ENCODE assay signal across 18 mouse cellular contexts in genomic region chr7:118698882-118699281, GRCm38 (mm10). TPM values are rescaled to one million over a fixed set of nuclear protein-coding genes. Genes with fewer than 3 reads are reported as not detected.
DNase-seq lines count a peak whose midpoint lies in the region; ATAC-seq and TF ChIP-seq lines count a peak whose summit lies in the region.
"Had no signal": no experiment of that assay in that cellular context is flagged by ENCODE, and none has a peak within 500 bp of the region (broad histone marks: within the 10 kb centered on the region; RNA-seq: fewer than 3 reads in every experiment).

No protein-coding gene starts in this region.

- H3K79me3 ChIP-seq in C2C12 (ENCODE audit: low read depth), result peaks cover 4% of the 10 kb centered on the region

- H3K27ac ChIP-seq in liver, embryonic 13.5 days, result no peak overlapping the region
- H3K27ac ChIP-seq: forebrain, embryonic 15.5 days; heart, embryonic 13.5 days; hindbrain, embryonic 15.5 days had no signal

- no peak overlapping the region for H3K4me3 ChIP-seq in C2C12 (ENCODE audit: insufficient read depth, poor library complexity, severe bottlenecking)
- H3K4me3 ChIP-seq in liver, embryonic 13.5 days (replicated peaks), result no peak overlapping the region
- H3K4me3 ChIP-seq: forebrain, embryonic 15.5 days; heart, embryonic 13.5 days; hindbrain, embryonic 15.5 days had no signal

- no peak overlapping the region for H3K9ac ChIP-seq in liver, embryonic 13.5 days
- H3K9ac ChIP-seq: forebrain, embryonic 15.5 days; heart, embryonic 13.5 days; hindbrain, embryonic 15.5 days; lung, embryonic 14.5 days had no signal

- H3ac ChIP-seq in C2C12 (ENCODE audit: control insufficient read depth, insufficient read length, low read depth), result no peak overlapping the region

- WGBS in liver, embryonic 13.5 days (ENCODE audit: insufficient replicate concordance), result 77% methylated on average over 9 of the region's 9 CpGs

- no peak overlapping the region for H3K4me2 ChIP-seq in liver, embryonic 13.5 days
- H3K4me2 ChIP-seq: forebrain, embryonic 15.5 days; heart, embryonic 13.5 days; hindbrain, embryonic 15.5 days; lung, embryonic 14.5 days had no signal

- no peak for TF ChIP-seq CTCF in C2C12 (IDR thresholded peaks at IDR 0.05; ENCODE audit: control insufficient read depth, insufficient read depth, insufficient read length)

- H3K36me3 ChIP-seq in C2C12 (ENCODE audit: control insufficient read depth, insufficient read depth), result peaks cover 3% of the 10 kb centered on the region
- peaks cover 59% of the 10 kb centered on the region for H3K36me3 ChIP-seq in liver, embryonic 13.5 days

- no peaks in the 10 kb centered on the region for H3K9me3 ChIP-seq in liver, embryonic 13.5 days (replicated peaks)
- H3K9me3 ChIP-seq: forebrain, embryonic 15.5 days; heart, embryonic 13.5 days; hindbrain, embryonic 15.5 days had no signal

- no peaks in the 10 kb centered on the region for H3K27me3 ChIP-seq in C2C12 (ENCODE audit: control insufficient read depth, insufficient read depth, insufficient read length)
- no peaks in the 10 kb centered on the region for H3K27me3 ChIP-seq in liver, embryonic 13.5 days
- H3K27me3 ChIP-seq: forebrain, embryonic 15.5 days; heart, embryonic 13.5 days; hindbrain, embryonic 15.5 days had no signal

- H3K4me1 ChIP-seq in liver, embryonic 13.5 days (replicated peaks), result peaks cover 17% of the 10 kb centered on the region

- peaks cover 24% of the 10 kb centered on the region for H3K79me2 ChIP-seq in C2C12 (ENCODE audit: control insufficient read depth, insufficient read depth)

- peak; percentile 38 for ATAC-seq in liver, embryonic 13.5 days (ENCODE audit: low read depth)
- ATAC-seq: forebrain, embryonic 15.5 days had no signal

- DNase-seq in adrenal gland, adult 2 months, result peak; percentile 38
- no peak for DNase-seq in adrenal gland, adult 8-10 months
- no peak for DNase-seq in liver, embryonic 13.5 days
- DNase-seq in skeletal muscle tissue, adult 2 months (ENCODE audit: low read depth, low spot score), result peak; percentile 23
- DNase-seq in embryo, embryonic 9.5 days (ENCODE audit: extremely low spot score), result no peak
- DNase-seq in B cell, adult 2 months, result no peak
- no peak for DNase-seq in ovary, postnatal 36 days (ENCODE audit: low spot score)
- DNase-seq: adrenal gland, postnatal 10 days; cerebellum, postnatal 10 days; gastrocnemius, postnatal 25 days; heart, postnatal 4 days; kidney, adult 11 months; lung, embryonic 14.5 days; midbrain, embryonic 14.5 days had no signal

TF ChIP-seq in C2C12, 6 proteins besides CTCF, POLR2A, EP300 and RAD21:
- TF ChIP-seq FOSL1 (IDR thresholded peaks at IDR 0.05; ENCODE audit: insufficient read depth, low read length, poor library complexity, severe bottlenecking), result no peak
- TF ChIP-seq CEBPB (IDR thresholded peaks at IDR 0.05; ENCODE audit: low read depth), result peak; percentile 62
- TF ChIP-seq MAX (IDR thresholded peaks at IDR 0.05), result no peak
- TF ChIP-seq MYOG (IDR thresholded peaks at IDR 0.05; ENCODE audit: control insufficient read depth, extremely low read depth, insufficient read length), result no peak
- TF ChIP-seq USF1 (IDR thresholded peaks at IDR 0.05; ENCODE audit: low read depth), result no peak
- TF ChIP-seq MYOD1 (IDR thresholded peaks at IDR 0.05; ENCODE audit: control insufficient read depth, insufficient read length, low read depth), result no peak

RNA-seq across cellular contexts. Expression of gene Gde1, which starts 6.7 kb away (rescaled TPM):
- 100 to 1,000 TPM; 111 to 162 TPM for total RNA-seq in adrenal gland, adult 2 months (2021)
- polyA plus RNA-seq in adrenal gland, adult 2 months (2012; rRNA removed), result 1,038 and 1,224 TPM in 2 replicates
- total RNA-seq in adrenal gland, adult 8-10 months (2022), result 100 to 1,000 TPM in 3 of 4 experiments, 10 to 100 TPM in 1; 91.0 to 121 (median 113) TPM
- 54.7 TPM for polyA plus RNA-seq in C2C12 (2012; fragmentation: generic; extraction: Trizol)
- 46.3 and 47.0 TPM in 2 replicates for polyA plus RNA-seq in liver, embryonic 13.5 days (2015; fragmentation: Nextera tagmentation; extraction: Ambion mirVana)

RNA-seq across cellular contexts. Expression of gene Ccp110, which starts 13.5 kb away (rescaled TPM):
- 1 to 10 TPM; 4.6 to 7.5 TPM for total RNA-seq in adrenal gland, adult 2 months (2021)
- polyA plus RNA-seq in adrenal gland, adult 2 months (2012; rRNA removed), result 0.85 and 0.93 TPM in 2 replicates
- 10 to 100 TPM in 2 of 4 experiments, 1 to 10 TPM in 2; 6.3 to 11.2 (median 8.3) TPM for total RNA-seq in adrenal gland, adult 8-10 months (2022)
- 3.8 TPM for polyA plus RNA-seq in C2C12 (2012; fragmentation: generic; extraction: Trizol)
- 8.5 and 10.9 TPM in 2 replicates for polyA plus RNA-seq in liver, embryonic 13.5 days (2015; fragmentation: Nextera tagmentation; extraction: Ambion mirVana)

RNA-seq across cellular contexts. Expression of gene Vps35l, which starts 41.1 kb away (rescaled TPM):
- total RNA-seq in adrenal gland, adult 2 months (2021), result 10 to 100 TPM; 52.2 to 85.3 TPM
- 25.2 and 32.6 TPM in 2 replicates for polyA plus RNA-seq in adrenal gland, adult 2 months (2012; rRNA removed)
- 10 to 100 TPM; 64.7 to 73.0 (median 70.2) TPM for total RNA-seq in adrenal gland, adult 8-10 months (2022)
- polyA plus RNA-seq in C2C12 (2012; fragmentation: generic; extraction: Trizol), result 39.6 TPM
- polyA plus RNA-seq in liver, embryonic 13.5 days (2015; fragmentation: Nextera tagmentation; extraction: Ambion mirVana), result 37.6 and 43.6 TPM in 2 replicates

Comparison
In these comparisons a context has a peak if more than half of its experiments do, and no peak if none do; other contexts are left out.
1. DNase-seq: peak in adrenal gland, adult 2 months (single experiment) and skeletal muscle tissue, adult 2 months (single experiment); none in adrenal gland, adult 8-10 months (single experiment), liver, embryonic 13.5 days (single experiment), embryo, embryonic 9.5 days (single experiment), B cell, adult 2 months (0 of 2) and ovary, postnatal 36 days (single experiment).
2. RNA of gene Gde1, which starts 6.7 kb away (polyA plus RNA-seq): 1,038 to 1,224 TPM in adrenal gland, adult 2 months; 54.7 TPM in C2C12 (single experiment) and 46.3 to 47.0 TPM in liver, embryonic 13.5 days; every median in the first group is over 10 times any median in the second.